Mouse (Mus musculus) kidney, adult 8-10 months (tissue): Measurements from ENCODE around the gene Cops4.

Experiments used
- DNase-seq, 2 experiments: peaks; one replicate each; pipeline ENCODE4 v3.0.0; 2022

The Cops4 gene

DNA sequence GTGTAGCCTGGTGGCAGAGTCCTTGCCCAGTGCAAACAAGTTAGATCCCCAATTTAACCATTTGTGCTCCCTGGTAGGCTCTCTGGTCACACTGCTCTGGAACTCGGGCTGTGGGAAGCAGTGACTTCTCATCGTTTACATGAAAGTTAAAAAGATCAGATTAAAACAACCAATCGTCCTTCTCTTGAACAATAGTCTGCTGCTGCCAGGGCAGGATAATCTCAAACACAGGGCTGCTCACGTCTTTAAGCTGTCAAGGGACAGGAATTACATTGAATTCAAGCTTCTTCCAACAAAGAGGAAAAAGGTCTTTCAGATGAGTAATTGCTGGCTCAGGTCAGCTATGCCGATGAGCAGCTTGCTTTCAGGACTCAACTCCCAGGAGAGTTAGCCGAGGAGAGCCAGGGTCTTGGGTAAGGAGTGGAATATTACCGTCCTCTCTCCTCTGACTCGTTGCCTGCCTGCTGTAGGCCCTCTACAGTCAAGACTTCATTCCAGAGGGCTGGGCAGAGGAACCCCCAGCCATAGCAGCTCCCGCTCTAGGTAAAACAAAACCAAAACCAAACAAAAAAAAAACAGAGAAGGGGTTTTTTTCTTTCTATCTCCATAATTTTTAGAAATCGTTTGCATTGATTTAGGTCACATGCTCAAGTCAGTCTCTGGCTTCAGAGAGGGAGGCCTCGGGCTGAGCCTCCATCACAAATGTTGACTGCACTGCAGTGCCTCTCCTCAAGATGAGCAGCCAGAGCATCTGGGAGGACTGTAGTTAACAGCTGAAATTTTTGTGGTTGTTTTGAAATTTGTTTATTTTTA is 63.7 kb downstream of the Cops4 start:
- DNase-seq: no peak

DNA sequence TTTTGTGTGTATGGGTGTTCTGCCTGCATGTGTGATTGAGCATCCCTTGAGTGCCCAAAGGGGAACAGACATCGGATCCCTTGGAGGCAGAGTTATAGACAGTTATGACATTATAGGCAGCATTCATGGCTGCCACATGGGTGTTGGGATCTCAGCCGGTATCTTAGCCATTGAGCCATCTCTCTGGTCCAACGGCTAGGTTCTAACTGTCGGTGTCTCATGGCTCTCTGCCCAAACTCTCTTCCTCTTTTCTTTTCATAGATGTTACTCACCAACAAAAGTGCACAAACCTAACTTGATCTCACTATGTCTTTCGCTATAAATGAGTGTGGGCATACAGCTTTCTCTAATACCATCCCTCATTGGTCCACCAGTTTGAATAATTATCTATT is 64.3 kb downstream of the Cops4 start:
- no peak for DNase-seq

DNA sequence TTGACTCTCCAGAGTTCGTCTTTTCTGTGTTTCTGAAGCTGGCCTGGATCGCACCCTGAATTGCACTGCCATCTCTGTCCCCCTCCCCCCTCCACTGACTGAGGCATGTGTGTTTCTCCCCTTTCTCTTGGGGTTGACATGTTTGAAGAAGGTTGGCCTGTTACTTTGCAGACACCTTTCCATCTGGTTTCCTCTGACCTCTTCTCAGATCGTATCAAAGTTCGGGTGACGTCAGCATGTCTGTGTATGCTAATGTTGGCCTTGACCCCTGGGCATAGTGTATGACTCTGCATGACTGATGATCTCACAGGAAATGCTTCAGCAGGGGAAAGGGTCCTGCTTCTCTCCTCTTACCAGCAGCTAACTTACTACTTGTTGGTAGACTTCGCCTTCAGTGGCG is 65.0 kb downstream of the Cops4 start:
- DNase-seq: no peak

DNA sequence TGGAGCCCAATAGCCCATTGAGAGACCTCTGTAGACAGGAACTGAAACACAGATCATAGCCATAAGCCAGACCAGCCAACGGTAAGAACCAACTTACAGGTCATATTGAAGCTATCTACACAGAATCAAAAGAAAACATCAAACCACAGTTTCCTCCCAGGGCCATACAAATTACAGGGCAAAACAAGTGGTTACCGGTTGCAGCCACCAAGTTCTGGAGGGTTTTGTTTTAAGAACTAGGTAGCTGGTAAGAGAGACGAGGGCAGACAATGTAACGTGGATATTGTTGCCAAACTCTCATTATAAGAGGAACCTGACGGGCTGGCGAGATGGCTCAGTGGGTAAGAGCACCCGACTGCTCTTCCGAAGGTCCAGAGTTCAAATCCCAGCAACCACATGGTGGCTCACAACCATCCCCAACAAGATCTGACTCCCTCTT is 67.1 kb downstream of the Cops4 start:
- no peak for DNase-seq

DNA sequence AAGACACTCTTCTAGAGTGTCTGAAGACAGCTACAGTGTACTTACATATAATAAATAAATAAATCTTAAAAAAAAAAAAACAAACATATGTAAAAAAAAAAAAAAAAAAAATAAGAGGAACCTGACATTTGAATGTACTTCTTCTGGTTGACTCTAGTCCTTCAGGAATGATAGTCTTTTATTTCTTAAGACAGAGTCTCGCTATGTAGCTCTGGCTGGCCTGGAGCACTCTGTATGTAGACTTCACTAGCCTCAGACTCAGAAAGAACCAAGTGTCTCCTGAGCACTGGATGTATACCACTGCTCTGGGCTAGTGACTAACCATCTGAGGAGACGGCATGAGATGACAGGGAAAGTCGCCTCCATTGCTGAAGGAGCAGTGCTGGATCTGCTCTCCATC is 67.5 kb downstream of the Cops4 start:
- DNase-seq: no peak

DNA sequence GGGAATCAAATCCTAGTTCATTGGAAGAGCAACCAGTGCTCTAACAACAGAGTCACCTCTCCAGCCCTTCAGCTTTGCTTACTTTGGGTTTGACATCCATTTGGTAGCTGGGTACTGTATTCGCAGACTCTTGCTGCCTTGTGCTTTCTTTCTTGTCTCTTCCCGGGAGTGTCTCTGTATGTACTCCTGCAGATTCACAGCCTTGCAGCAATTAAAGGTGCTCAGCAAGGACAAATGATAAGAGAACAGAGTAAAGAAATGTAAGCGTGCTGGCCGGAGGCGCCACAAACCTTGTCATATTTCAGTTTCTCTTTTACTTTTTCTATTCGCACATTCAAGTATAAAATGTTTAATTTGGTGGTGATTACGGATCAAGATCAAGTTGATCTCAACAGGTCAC is 69.0 kb downstream of the Cops4 start:
- no peak for DNase-seq

DNA sequence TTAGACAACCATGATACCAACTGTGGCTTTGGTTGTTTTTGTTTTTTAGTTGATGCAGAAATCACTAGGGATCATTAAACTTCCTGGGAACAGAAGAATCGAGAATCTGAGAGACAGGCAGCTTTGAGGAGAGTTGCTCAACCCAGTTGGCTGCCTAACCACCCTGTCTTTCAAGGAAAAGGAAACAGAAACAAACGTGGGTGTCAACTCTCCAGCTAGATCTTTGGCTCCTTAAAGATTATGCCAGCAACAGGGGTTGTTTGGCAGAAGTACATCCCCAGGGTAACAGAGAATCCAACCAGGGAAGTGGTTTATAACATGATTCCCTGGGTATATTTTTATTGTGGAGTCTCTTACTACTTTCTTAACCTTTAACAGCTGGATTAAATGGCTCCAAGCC is 69.5 kb downstream of the Cops4 start:
- no peak for DNase-seq

DNA sequence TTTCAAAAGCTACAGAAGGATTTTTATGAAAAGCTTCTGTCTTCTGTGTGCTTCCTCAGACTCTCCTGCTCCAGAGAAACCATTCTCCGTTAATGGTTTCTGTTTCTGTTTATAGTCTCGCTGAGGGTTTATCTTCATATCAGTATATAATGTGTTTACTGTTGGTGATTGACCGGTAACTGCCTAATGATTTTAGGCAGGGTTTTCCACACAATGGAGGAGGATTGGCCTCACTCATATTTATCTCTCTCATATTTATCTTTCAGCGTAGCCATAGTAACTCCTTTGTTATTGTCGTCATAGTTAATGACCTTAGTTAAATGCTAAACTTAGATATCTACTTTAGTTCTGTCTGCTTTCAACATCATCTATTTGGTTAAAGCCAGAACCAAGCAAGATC is 72.4 kb downstream of the Cops4 start:
- DNase-seq: no peak

DNA sequence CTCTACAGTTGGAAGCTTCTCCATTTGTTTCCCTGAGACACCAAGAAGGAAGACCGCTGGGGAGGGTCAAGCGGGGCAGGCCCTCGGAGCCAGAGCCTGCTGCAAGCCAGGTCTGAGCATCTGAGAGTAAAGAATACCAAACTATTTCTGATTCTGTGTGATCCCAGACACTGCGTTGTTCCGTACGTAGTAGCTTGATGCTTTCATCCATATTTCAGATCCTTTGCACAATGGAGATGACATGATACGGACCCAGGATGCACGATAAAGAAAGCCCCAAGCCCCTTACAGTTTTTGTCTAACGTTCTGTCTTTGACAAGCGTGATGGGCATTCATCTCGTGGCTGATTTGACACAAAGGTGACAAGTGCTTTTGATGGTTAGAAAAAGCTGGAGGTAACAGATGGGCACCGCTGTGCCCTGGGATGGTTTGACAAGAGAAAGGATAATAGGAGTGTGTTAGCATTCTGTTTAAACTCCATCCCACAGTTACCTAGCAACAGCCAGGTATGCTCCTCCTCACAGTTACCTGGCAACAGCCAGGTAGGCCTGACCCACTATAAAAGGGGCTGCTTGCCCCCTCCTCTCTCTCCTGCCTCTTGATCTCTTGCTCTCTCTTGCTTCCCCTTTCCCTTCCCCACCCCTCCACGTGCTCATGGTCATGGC is 76.8 kb downstream of the Cops4 start:
- DNase-seq: no peak

DNA sequence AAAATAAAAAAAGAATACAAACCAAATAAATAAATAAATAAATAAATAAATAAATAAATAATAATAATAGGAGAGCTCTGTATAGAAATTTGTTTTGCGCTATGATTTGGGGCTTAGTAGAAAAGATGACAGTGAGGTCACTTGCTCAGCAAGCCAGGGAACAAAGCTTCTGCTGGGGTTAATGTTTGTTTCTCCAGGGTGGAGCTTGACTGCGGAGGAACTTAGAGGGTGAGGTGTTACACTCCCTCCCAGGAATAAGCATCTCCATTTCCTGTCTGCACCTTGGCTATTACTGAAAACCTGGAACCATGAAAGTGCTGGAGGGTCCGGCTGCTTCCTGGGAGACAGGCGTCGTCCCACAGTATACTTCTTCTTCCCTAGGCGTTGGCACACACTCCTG is 77.9 kb downstream of the Cops4 start:
- DNase-seq: no peak
